Mouse (Mus musculus) inflammation-experienced regulatory T-cells, adult 6 months (primary cell): ENCODE data around the gene Arvcf. TPM values are rescaled to one million over a fixed set of nuclear protein-coding genes. Genes with fewer than 3 reads are reported as not detected.
A peak's percentile ranks its signal among the peaks of the same experiment; 100 is the strongest.

ENCODE experiments used
- ATAC-seq: one replicate; pipeline ENCODE4 v1.8.0; 2017
- polyA plus RNA-seq, 3 experiments: library from polyadenylated mRNA; unstranded; fragments of 100-300 nt; shearing (Covaris generic); gene quantifications; one replicate each; pipeline ENCODE4 v1.2.1; 2017

The Arvcf gene
- polyA plus RNA-seq, 3 experiments from 2014 or later, result 0.52 to 1.0 (median 0.66) TPM

- ATAC-seq, result no peak
Measured at GRCm38 (mm10) chr16:18388583-18389435, 40.8 kb downstream of the Arvcf start.

DNA sequence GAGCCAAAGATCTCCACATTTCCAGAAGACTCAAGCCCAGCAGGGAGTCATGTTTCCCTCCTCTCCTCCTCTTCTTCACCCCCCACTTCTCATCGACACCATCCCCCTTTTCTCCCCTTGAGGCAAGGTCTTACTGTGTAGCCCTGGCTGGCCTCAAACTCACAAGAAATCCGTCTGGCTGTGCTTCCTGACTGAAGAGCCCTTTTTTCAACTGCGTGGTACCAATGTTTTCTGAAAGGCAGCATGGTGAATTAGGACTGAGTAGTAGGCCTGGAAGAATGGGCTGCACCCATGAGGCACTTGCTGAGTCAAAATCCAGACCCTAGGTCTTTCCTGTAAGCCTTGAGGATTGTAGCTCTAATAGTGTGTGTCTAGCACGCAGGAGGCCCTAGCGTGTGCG is 42.4 kb downstream of the Arvcf start:
- no peak for ATAC-seq

DNA sequence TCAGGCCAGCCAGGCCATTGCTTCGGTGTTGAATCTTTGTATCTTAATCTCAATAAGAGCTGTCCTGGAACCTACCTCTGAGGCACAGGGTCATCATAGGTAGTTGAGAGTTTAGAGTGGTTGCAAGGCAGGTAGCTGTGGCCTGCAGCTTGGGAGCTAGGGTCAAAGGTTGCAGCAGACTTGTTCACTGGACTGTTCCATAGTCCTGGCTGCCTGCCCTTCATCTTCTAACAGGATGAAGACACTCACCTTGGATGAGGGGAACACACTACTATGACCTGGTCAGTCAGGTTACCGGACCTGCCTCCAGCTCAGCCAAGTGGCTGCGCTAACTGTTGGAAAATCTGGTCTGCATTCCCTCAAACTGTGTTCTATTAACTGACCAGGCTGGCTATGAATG is 43.1 kb downstream of the Arvcf start:
- ATAC-seq, result no peak

DNA sequence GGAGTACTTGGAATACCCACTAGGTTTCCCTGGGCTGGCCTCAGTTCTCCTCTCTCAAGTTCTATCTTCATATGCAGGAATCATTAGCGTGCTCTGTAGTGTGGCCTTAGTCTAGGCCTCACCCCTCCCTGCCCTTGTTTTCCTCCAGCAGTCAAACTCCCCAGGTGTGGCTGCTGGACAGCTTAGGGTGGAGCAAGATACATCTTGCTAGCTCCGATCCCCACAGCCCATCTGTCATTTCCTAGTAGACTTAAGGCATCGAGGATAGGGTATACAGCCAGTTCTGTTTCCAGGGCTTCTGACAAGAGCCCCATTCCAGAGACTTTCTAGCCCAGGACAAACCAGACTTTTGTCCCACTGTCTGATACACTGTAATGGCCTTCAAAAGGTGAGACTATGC is 43.7 kb downstream of the Arvcf start:
- ATAC-seq, result no peak

GRCm38 (mm10) chr16:18392469-18393426 is 44.8 kb downstream of the Arvcf start:
- ATAC-seq, result peak; percentile 77

DNA sequence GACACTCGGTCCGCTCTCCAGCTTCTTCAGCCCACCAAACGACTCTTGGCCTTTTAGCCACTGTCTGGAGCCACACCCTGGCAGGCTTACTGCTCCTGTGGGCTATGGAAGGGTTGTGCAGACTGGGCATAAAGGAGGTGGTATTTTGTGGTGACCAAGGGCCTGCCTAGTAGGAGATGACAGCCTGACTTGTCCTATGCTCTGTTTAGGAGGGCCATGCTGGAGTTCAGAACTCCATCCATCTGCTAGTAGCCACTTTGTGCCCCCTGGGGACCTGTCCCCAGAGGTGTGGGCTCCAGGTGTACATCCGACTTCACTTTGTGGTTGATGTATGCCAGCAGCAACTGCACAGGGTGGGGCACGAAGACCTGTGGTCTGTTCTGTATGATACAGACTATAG is 45.6 kb downstream of the Arvcf start:
- no peak for ATAC-seq

- no peak for ATAC-seq
Measured at GRCm38 (mm10) chr16:18394056-18394455, 46.1 kb downstream of the Arvcf start.

DNA sequence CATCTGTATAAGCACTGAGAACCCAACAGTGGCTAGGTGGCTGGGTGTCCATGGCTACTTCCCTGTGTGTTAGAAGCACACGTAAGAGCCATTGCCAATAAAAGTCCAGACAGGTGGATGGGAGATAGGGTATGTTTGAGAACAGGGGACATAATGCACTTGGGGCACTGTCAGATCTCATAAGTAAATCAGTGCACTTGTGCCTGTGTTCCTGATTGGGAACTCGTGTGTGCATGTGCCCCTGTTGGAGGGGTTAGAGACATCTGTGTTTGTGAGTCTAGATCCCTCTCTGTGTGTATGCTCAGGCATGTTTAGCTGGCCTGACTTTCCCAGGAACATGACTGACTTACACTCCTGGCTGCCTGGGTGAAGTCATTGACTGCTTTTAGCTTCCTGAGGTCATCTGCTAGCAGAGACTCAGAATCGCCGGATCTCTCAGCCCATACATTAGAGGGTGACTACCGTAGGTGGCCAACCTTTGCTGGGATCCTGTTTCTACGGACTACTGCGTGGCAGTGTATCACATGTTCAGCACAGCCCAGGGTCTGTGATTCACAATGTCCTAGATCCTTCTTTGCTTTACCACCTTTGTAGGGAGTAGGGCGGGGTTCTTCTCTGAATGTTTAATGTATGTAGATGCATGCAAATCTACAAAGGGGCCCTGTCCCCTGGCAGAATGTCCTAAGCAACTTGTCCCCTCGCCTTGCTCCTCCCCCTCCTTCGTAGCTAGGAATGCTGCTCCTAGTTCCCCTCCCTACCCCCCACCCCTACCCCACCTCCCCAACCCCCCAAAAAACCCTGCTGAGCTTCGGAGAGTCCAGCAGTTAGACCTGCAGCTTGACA is 47.0 kb downstream of the Arvcf start:
- no peak for ATAC-seq

DNA sequence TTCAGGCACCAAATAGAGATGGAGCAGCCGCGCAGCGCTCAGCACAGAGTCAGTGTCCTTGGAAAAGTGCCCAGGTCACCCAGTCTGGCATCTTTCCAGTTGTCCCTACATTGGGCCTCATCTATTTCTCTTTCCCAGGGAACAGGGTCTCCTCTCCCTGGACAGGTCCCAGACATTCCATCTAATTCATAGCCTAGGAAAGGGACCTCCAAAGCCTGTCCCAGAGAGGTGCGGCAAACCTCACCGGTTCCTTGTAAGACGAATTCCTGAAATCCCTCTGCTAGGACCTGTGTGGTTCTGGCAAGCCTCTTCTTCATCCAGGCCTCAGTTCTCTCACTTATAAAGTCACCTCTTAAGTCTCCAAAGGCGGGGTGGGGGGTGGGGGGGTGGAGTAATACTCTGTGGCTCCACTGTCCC is 47.6 kb downstream of the Arvcf start:
- no peak for ATAC-seq

DNA sequence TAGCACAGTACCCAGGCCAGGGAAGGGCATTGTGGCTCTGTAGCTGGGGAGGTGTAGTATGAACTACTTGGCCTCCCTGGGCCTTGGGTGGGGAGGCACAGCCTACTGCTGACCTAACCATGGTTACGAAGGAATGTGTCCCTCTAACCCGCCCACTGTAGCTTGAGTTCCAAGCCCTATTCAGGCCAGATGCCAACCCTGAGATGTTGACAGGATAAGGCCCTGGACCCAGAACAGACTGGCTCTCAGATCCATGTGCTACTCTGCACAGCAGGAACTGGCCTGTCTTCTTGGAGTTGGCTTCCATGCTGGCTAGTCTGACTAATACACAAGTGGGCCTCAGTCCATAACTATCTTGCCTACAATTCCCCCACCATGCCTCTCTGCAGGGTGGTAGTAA is 48.2 kb downstream of the Arvcf start:
- no peak for ATAC-seq

- no peak for ATAC-seq
Measured at GRCm38 (mm10) chr16:18396791-18397621, 49.0 kb downstream of the Arvcf start.

DNA sequence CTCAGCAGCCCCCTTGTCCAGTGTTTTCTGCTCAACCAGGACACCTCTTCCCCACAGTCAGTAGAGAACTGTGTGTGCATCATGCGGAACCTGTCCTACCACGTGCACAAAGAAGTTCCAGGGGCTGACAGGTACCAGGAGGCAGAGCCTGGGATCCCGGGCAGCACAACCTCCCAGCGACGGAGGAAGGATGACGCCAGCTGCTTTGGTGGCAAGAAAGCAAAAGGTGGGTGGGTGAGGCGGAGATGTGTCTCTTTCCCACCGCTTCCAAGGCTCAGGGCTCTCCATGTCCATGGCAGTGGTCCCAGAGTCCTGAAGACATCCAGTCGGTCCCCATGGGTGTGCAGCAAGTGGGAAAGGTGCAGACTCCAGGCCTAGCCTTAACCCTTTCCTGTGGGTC is 52.0 kb downstream of the Arvcf start:
- ATAC-seq, result no peak

- no peak for ATAC-seq
Measured at GRCm38 (mm10) chr16:18400472-18401216, 52.7 kb downstream of the Arvcf start.

GRCm38 (mm10) chr16:18403285-18403684 is 55.3 kb downstream of the Arvcf start:
- ATAC-seq, result no peak

DNA sequence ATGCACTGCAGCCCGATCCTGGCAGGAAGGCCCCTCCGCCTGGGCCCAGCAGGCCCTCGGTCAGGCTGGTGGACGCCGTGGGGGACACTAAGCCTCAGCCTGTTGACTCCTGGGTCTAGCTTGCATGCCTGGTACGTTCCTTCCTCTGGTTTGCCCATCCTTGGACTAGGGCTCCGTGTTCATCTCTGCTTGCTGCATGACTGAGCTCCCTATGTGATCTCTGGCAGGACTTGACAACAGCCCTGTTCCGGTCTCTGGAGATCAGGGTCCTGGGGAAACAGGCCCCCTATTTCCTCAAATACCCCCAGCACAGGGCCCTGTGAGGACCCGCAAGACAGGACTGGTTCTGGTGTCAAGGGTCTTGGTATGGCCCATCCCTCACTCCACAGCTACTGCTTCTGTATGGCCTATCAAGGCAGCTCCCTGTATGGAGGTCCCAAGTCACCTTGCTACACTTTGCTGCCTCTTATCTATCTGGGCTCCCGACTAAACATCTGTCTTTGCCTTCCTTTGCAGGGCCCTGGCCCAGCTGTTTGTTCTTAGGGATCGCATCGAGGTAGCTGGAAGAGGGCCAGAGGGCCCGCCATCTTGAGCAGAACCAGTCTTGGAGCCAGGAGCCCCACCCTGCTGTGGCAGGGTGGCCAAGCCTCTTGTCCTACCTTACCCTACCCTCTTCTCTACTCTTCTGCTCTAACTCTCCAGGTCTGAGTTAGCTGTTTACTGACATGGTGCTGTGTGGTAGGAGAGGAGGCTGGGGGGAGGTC is 57.3 kb downstream of the Arvcf start:
- no peak for ATAC-seq

GRCm38 (mm10) chr16:18405876-18406275 is 57.9 kb downstream of the Arvcf start:
- ATAC-seq, result no peak

DNA sequence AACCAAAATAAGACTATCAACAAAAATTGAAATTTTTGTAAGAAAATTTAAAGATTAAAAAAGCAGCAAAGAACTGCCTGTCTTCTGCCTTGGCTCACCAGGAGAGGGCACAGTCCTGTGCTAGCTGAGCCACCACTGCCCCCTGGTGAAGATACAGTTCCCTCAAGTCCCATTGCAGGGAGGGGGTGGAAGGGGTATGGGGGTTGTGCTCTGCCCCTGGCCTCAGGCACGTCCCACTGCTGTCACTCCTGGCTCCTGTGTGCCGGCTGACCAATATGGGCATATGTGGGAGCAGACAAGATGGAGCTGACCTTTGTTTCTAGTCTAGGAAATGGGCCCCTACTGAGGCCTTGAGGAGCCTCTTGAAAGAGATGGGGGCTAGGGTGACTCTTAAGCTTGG is 58.3 kb downstream of the Arvcf start:
- ATAC-seq, result no peak

DNA sequence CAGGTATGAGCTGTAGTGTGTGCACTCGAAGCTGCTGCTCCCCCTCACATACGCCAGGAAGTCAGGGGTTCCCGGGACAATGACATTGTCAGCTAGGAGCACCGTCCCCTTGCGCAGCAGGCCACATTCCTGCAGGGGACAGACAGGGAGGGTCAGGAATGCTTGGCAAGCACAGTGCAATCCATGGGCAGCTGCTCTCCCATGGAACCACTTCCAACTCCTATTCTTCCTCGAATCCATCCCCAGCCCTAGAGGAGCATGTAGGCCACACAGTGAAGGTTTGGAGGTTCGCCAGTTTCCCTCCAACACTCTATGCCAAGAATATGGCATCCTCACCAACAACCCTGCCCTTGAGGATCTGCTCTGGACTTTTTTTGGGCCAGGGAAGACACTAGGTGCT is 59.9 kb downstream of the Arvcf start:
- no peak for ATAC-seq

- ATAC-seq, result no peak
Measured at GRCm38 (mm10) chr16:18409776-18410175, 61.8 kb downstream of the Arvcf start.

DNA sequence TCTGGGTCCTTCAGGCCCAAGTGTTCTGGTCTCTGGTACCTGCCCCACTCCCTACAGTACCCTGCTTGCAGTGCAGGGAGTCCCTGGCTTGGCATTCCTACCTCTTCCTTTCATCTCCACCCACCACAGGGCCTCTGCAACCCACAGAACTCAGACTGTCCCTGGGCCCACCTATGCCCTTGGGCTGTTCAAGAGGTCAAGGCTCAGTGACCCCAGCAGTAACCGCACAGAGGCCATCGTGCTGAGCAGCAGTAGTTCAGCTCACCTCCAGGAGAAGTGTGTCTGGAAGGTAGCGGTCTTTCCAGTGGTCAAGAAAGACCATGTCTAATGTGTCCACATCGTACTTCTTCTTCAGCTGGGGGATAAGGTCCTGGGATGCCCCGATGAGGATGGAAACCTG is 62.4 kb downstream of the Arvcf start:
- ATAC-seq, result no peak
